Mouse (Mus musculus) regulatory T cell (primary cell): ENCODE results near the gene Mcur1.

ENCODE experiments used
- in situ Hi-C: fragments of 300-600 bp; cut with MboI, MseI; formaldehyde crosslinking; loops from one replicate; pipeline ENCODE4 v1.15.1; 2025; ENCODE audit warnings: high pct_unique_total_duplicates

Mcur1 gene

DNA sequence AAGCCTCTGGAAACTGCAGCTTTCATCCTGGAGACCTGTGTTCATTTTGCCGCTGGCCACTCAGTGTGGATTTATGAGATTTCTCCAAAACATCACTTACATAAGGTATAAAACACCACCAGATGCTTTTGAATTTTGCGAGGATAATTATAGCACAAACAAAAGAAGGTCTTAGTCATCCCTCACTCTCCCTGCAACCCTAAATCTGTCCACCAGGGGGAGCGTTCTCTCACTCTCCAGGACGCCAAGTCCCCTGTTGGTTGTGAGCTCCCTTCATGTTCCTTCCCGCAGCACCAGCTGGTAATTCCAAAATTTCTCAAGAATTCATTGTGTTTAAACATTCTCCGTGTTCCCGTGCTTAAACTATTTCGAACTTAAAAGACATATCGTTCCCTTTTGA is 5.4 kb upstream of the Mcur1 start:
- in situ Hi-C loops: no loop called here

DNA sequence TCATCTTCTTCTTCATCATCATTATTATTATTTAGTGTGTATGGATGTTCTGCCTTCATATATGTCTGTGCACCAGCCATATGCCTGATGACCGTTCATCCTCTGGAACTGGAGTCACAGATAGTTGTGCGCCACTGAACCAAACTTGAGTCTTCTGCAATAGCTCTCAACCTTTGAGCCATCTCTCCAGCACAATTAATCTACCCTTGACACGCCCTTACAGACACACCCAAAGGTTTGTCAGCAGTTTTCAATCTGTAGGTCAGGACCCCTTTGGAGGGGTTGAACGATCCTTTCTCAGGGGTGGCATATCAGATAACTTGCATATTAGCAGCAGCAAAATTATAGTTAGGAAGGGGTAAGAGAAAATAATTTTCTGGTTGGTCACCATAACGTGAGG is 4.7 kb upstream of the Mcur1 start:
- in situ Hi-C loops: no loop called here

DNA sequence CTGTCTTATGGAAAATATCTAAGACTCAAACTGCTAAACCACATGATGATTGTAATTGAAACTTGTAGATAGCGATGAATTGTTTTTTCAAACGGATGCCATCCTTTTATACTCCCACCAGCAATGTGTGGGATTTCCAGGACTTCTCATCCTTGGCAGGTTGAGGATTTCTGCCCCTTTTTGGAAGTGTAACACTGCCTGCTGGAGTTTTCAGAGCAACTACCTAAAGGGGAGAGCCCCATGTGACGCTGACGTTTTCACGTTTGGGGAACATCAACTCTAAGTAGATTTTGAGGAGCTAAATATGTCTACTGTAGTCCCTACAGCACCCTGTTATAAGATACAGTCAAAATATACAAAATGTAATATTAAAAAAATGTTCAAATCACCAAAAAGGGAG is 2.7 kb upstream of the Mcur1 start:
- in situ Hi-C loops: no loop called here

DNA sequence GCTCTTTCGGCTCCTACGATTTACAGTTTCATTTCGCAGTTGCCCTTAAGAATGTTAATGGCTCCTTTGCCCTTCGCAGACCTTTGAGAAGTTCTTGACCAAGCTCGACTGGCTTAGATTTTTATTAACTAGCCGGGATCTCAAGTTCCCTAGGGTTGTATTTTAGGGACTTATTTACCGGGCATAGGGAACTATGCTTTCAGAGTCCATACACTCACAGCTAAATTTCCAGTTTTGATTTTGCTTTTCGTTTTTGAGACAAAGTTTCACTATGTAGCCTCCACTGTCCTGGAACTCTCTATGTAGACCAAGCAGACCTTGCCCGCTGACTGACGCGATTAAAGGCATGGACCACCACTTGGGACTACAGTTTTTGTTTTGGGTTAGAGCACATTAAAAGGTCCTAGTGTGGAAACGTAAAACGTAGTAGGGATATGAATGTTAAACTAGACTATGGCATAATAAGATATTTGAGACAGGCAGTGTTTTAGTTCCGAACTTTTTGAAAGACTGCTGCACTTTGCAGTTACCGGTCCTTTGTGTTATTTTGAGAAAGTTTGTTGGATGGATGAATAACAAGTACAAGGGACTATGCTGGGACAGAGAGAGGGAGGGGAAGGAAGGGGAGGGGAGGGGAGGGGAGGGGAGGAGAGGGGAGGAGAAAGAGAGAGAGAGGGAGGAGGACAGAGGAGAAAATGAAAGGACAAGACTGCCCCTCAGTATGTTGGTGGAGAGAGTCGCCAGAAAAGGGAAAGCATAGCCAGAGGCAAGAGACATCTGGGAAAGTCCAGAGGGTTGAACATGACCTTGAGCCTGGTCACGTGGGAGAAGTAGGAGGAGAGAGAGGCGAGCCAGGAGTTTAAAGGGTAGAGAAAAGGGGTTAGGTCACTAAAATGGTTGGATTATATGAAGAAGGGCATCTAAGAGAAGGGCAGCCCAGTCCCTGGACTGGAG is 744 bp upstream of the Mcur1 start:
- in situ Hi-C loops: no loop called here

DNA sequence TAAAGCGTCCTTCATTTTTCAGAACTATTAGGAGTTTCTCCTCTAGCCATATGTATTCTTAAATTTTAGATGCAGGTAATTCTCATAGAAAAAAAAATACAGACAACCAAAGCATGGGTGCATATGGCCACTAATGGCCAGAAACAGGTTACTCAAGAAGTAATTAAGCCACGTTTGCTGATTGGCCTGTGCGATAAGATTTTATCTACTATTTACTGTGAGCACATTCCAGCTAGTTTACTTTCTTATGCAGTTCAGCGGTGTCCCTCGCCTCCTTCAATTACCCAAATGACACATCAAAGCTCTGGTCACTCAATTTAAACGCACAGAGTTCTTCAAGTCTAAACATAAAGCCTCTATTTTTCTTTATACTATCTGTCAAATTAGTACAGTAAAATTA is 1.0 kb downstream of the Mcur1 start:
- in situ Hi-C loops: loop anchor here (5.0 kb wide), 1 partner anchor 382 kb away; no protein-coding TSS in a partner anchor

DNA sequence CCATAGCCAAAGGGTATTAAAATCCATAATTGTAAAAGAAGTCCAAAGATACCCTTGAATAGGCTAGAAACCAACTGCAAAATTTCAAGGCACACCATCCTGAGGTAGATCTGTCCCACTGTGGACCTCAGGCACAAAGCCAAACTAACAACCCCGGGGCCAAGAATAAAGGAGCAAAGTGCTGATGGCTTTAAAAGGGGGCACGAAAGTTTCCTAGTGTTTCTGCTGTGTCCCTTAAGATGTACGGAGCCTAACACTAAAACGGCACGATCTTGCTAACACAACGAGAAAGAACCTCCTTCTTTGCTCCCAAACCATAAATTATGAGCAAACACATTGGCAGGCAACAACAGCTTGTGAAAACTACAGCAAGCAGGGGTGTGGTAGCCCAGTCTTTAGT is 1.6 kb downstream of the Mcur1 start:
- in situ Hi-C loops: loop anchor here (5.0 kb wide), 1 partner anchor 381 kb away; no protein-coding TSS in a partner anchor

DNA sequence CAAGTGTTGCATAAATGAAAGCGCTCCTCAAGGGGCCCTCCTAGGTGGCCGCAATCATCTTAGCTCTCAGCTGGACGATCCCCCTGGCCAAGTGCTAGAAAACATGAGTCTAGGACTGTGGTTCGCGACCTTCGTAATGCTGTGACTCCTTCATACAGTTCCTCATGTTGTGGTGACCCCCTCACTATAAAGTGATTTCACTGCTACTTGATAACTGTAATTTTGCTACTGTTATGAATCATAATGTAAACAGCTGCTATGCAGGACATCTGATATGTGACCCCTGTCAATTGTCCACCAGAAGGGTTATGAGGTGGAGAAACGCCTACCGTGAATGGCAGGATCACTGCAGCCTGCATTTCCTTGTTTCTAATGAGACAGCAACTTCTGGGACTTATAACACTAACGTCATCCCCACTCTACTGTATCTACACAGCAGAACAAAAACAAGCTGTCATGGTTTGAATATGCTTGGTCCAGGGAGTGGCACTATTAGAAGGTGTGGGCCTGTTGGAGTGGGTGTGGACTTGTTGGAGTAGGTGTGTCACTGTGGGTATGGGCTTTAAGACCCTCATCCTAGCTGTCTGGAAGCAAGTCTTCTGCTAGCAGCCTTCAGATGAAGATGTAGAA is 3.0 kb downstream of the Mcur1 start:
- in situ Hi-C loops: loop anchor here (5.0 kb wide), 1 partner anchor 380 kb away; no protein-coding TSS in a partner anchor

DNA sequence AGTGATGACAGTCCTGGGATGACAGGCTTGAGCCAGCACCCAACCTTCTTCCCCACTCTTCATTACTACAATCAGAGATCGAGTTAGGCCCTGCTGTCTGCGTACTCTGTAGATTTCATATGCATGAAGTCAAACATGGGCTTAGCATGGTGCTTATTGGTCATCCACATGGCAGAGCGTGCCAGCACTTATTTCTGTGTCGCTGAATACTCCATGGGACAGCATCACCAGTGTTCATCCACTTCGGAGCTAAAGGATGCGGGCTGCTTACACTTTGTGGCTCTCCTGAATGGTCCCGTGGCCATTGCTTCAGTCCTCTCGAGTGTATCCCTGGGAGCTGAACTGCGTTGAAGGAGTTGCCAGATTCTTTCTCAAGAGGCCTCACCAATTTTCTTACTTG is 4.7 kb downstream of the Mcur1 start:
- in situ Hi-C loops: loop anchor here (5.0 kb wide), 1 partner anchor 378 kb away; no protein-coding TSS in a partner anchor

DNA sequence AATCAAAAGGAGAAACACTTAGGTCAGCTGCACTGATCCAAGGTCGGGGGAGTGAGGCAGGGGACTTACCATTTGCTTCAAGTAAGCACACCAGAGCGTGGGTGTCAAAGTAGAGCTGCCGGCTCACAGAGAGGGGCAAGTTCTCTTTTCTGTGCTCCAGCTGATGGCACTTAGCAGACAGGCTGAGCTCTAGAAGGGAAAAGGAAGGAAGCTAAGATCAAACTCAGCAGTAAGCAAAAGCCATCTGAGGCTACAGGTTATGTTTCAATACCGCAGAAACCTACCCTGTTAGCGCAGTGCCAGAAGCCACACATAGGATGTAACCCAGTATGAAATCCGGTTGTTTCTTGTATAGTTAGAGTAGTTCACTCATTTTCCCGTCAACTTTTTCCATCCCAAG is 5.2 kb downstream of the Mcur1 start:
- in situ Hi-C loops: loop anchor here (5.0 kb wide), 1 partner anchor 378 kb away; no protein-coding TSS in a partner anchor

DNA sequence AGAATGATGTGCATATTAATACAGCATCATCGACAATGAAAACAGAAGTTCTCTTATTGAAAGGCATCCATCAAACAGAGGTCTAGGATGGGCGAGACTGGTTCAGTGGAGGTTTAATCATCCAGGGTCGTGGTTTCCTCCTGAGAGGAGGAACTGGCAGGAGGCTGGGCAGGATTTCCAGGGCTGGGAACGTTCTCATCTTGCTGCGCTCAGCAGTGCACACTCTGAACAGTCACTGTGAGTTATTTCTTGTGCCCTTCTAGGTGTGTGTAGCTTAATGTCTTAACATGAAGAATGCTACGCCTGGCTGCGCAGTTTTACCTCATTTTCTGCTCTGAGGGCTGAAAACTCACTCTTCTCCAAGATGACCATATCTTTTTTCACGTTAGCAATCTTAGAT is 9.3 kb downstream of the Mcur1 start:
- in situ Hi-C loops: no loop called here

DNA sequence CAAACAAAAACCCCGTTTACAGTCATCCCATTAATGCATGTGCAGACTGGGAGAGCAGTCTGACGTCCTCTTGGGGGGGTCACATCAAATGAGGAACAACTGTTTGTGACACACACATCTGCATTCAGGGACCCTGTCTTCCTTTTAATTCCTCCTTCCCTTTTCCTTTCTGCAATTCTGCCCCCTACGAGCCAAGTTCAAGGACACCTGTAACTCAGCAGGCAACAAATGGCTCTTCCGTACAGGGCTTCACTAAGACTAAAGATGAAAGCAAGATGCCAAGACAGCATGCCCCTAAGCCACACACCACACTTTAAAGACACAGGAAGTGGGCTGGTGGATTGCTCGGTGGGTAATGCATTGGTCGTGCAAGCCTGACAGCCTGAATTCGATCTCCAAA is 10.1 kb downstream of the Mcur1 start:
- in situ Hi-C loops: no loop called here

DNA sequence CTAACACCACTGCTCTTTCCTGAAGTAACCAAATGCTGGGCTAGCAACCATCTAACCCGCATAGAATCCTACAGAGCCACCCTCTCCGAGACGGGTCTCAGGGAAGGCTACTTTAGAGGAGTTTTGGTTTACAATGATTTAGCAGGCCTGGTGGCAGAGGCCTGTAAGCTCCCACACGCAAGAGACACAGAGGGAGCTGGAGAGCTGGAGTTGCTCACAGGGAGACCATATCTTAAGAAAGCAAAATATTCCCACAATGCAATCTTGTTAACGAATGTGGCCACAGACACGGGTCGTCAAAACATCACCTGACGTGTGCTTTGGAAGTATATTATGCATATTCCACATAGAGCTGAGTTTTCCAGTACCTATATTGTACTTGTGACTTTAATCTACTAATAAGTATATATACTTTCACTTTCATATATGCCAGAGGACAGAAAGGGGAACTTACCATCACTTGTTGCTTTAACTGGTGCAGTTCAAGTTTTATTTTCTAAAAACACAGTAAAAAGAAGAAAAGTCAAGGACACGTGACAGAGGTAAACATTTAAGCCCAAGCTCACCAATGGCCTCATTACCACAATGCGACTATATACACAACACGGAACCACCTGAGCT is 10.8 kb downstream of the Mcur1 start:
- in situ Hi-C loops: no loop called here

DNA sequence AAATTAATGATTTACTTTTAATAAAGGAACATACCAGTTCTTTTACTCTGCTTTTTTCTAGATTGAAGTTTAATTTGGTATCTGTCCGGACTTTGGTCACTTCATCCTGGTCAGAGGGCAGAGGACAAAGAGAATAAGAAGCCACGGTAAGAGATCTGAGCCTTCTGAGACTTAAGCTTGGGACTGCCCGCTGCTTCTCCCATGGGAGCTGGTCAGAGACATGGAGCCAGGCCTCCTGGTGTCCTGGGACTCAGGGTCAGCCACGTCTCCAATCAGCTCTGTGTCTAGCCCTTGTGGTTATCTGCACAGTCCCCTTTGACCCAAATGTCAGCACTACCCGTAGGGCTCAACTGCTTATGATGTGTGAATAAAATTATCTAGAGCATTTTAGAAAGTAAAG is 11.4 kb downstream of the Mcur1 start:
- in situ Hi-C loops: no loop called here

DNA sequence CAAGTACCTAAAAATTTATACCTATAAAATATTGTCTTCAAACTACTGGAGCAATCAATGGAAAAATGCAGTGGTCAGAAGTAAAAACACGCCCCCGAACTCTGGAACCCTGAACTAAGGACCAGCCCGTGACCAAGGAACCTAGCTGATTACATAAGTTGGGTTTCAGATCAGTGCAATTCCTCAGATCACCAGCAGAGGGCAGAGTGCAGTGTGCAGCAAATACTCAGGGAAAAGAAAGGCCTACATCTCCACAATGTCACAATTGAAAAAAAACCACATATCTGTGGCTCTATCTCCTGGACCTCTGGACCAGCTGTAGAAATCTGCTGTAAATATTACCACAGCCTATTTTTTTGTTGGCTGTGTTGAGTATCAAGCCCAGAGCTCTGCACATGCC is 13.1 kb downstream of the Mcur1 start:
- in situ Hi-C loops: no loop called here

DNA sequence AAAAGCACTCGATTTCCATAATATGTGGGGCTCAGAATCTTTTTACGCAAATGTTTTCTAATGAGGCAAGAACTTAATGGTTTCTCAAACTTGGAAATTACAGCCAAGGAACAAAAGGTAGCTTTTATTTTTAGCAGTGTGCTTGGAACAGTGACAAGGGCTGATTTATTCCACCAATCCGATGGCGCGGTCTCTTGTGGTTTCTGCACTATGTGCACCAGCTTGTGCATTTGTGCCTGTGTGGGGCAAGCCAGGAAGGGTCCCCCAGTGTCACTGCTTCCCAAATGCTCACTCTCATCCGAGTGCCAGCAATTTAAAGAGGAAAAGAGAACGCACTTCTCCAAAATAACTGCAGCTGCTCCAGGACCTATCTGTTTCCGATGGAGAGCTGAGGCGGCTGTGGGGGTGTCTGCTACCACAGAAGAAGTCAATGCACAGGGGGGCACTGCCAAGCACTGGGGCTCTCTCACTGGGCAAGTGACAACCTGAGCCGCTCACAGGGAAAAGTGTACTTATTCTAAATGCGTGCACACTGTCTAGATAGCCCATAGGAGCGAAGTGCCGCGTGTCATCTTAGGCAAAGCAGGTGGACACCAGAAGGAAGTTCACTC is 19.7 kb downstream of the Mcur1 start:
- in situ Hi-C loops: no loop called here

DNA sequence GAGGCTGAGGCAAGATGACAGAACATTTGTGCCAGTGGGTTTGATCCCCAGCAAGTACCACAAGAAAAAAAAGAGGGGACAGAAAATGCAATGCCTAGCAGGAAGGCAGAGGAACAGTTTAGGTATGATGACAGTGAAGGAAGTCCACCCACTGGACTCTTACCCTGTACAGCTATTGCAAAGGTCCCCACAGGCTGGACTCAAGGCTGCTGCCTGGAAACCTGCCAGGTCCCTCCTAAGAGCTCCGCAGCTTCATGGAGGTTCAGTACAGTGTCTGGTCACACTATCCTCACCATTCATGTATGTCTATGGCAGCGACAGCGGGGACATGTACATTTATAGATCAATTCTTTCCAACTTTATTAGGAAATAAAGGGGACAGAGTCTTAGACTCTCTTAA is 20.6 kb downstream of the Mcur1 start:
- in situ Hi-C loops: loop anchor here (5.0 kb wide), 1 partner anchor 42 kb away; no protein-coding TSS in a partner anchor

DNA sequence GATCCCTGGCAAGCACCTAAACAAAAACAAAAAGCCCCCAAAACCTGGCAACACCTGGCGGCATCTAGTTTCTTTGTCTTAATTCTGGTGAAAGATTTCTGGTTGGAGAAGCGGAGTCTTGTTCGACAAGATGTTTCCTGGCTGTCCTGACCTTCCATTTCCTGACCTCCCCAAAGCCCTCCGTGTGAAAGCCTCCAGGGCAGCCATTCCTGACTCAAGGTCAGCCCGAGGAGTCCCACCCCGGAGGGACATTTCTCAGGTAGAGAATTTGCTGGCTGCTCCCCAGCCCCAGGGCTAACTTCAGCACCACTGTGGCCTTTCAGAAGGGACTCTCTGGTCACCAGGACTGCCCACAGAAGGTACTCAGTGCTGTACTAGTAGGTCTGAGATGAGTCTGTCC is 22.1 kb downstream of the Mcur1 start:
- in situ Hi-C loops: loop anchor here (5.0 kb wide), 1 partner anchor 41 kb away; no protein-coding TSS in a partner anchor

DNA sequence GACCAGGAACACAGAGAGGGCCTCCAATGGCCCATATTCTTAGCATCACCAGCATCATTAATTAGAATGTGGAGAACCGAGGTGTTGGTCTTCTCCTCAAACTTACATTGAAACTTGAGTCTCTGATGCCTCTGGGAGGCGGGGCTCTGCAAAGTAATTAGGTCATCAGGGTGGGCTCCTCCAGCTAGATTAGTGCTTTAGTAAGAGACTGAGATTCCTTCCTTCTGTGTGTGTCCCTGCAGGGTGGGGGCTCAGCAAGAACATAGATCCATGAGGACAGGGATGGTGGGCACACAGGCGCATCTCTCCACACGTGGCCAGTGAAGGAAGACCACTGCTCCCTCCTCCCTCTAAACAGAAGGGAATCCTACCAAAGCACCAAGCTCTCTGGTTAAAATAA is 26.0 kb downstream of the Mcur1 start:
- in situ Hi-C loops: no loop called here

DNA sequence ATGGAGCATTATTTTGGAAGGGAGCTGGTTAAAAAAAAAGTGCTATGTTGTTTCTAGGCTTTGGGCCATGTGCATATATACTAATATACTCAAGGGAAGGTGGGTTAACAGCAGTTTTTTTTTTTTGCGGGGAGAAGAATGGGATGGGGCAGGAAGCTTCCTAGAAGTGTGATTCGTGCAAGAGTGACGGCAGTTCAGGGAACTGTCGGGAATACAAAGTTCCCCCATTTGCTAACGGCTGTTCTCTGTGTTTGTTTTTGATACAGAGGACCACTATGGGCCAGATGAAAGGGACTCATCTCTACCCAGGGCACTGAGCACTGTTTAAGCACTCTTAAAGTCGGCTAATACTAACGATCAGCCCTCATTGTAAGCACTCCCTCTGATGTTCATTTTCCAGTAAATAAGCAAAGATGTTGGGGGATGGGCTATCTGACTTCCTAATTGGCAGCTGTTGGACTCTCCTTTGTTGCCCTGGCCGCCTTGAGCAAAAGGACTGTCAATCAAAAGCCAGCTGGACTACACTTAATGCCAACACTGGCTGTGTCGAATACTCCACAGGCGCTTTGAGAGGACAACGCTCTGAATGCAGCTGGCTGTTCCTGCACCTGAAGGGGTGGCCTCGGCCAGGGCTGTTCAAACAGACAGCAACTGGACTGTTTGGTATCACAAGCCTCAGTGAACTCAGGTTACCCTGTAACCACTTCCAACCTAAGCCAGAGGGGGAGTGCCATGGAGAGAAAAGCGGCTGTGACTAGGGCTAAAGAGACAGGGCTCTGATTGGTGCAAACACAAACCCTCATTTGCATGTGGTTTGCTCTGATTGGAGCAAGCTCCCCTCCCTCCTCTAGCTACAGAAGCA is 28.9 kb downstream of the Mcur1 start:
- in situ Hi-C loops: no loop called here

DNA sequence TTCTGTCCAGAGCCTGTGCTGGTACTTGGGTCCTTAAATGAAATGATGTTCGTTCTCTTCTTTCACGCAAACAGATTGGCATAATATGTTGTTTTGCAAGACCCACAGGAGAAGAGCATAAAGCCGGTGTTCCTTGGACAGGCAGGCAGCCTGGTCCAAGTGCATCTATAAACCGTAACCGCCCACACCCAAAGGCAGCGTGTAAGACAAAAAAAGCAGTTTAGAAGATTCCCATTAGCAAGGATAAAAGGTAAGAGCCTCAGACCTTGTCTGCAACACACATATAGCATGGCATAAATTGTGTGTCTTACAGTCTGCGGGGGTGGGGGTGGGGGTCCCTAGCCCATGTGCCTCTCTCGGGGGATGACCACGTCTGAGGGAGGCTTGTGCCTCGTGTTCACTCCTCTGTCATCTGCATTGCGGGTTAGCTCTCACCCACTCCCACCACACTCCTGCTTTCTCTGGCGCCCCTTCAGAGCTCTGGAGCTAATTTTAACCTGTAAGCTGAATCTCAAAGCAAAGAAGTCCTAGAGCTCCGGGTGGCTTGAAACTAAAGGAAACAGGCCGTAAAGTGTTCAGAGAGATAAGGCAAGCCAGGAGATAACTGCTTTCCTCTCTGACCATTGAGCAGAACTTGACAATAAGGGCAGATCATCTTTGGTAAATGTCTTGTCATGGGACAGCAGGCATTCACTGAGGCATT is 29.7 kb downstream of the Mcur1 start:
- in situ Hi-C loops: no loop called here
